10 mouse cellular contexts compared by ENCODE assay signal in the genomic region with DNA sequence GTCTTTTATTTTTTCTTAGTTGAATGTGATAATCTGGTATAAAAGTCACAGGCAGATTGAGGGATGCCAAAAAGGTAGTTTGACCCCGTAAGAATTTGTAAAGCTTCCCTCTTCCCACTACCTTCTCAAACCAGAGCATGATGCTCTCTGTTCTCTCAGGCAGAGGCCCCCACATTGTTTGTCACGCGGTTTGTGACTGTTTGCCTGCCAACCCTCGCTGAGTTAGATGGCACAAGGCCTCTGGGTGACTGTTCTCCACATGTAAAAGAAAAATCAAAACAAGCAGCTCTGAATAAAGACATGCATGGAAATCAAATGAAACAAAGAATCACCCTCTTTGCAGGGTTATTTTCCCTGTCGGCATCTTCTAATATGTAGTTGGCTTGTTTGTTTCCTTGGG.
"Had no signal": no experiment of that assay in that cellular context is flagged by ENCODE, and none has a peak within 500 bp of the region (broad histone marks: within the 10 kb centered on the region; RNA-seq: fewer than 3 reads in every experiment).

No protein-coding gene starts in this region.

- DNase-seq: kidney, adult 9 months; kidney, postnatal 36 days; lung, embryonic 14.5 days; lung, postnatal 10 days; lung, postnatal 4 days; midbrain, embryonic 14.5 days; right cerebral cortex, adult 18-20 months; right cerebral cortex, postnatal 25 days; thymus, adult 18-20 months; thymus, postnatal 14 days had no signal
